In the genomic region with DNA sequence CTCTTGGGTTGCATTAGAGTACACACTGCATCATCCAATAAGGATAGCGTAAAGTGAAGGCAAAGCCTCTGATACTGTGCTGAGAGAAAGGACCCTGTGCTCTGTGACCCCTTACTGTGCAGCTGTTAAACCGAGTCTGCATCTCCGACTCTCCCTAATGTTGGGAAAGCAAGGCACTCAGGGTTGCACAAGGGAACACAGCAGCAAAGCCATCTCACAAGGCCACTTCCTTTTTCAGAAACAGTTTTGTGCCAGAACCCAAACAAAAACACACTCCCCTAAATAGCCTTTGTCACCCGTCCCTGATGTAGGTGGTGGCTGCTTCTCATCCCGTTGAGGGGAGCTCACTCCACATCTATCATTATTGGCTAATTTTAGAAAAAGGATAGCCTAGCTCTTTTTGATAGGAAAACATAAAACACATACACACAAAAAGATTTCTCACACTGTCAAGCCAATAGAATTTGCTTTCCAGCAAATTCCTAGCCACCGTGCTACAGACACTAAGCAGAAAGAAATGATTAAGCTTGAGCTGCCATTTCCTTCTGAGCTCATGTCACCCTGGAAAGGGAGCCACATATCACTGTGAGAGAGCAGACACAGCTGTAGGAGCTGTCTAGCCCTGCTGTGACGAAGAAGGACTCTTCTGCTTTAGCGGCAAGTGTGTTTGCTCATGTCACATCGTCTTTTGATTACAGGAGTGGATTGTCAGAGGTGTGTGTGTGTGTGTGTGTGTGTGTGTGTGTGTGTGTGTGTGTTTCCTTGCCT, we compare ENCODE assay signal across 13 mouse cellular contexts.
A peak's percentile ranks its signal among the peaks of the same experiment; 100 is the strongest.
DNase-seq lines count a peak whose midpoint lies in the region; ATAC-seq and TF ChIP-seq lines count a peak whose summit lies in the region.
"Had no signal": no experiment of that assay in that cellular context is flagged by ENCODE, and none has a peak within 500 bp of the region (broad histone marks: within the 10 kb centered on the region; RNA-seq: fewer than 3 reads in every experiment).

No protein-coding gene starts in this region.

- H3K4me2 ChIP-seq in midbrain, postnatal 0 days (ENCODE audit: low read depth, low read length, poor library complexity, severe bottlenecking), result no peak overlapping the region
- no peak overlapping the region; the same call in 1 of the 2 replicates for H3K4me2 ChIP-seq in lung, embryonic 16.5 days (ENCODE audit: low read depth, low read length)
- no peak overlapping the region for H3K4me2 ChIP-seq in forebrain, embryonic 12.5 days
- H3K4me2 ChIP-seq: embryonic facial prominence, embryonic 15.5 days; midbrain, embryonic 15.5 days had no signal

- DNase-seq in heart, adult 18-20 months, result peak; percentile 9 to 13
- DNase-seq in heart, postnatal 36 days, result no peak
- DNase-seq in midbrain, postnatal 0 days (ENCODE audit: low spot score), result peak; percentile 11
- no peak for DNase-seq in midbrain, embryonic 10.5 days (ENCODE audit: low spot score)
- DNase-seq in gastrocnemius, postnatal 10 days, result no peak
- no peak for DNase-seq in urinary bladder, postnatal 4 days (ENCODE audit: low spot score in 2 of 2)
- DNase-seq: cerebellum, adult 11-12 months; thymus, postnatal 36 days had no signal

- no peak overlapping the region for H3K4me3 ChIP-seq in midbrain, postnatal 0 days (ENCODE audit: low read depth, low read length)
- H3K4me3 ChIP-seq in midbrain, embryonic 10.5 days, result no peak overlapping the region
- H3K4me3 ChIP-seq in lung, embryonic 16.5 days (ENCODE audit: low read length), result no peak overlapping the region
- H3K4me3 ChIP-seq in forebrain, embryonic 12.5 days (replicated peaks), result no peak overlapping the region
- H3K4me3 ChIP-seq: embryonic facial prominence, embryonic 15.5 days; left cerebral cortex, adult 2 months; midbrain, embryonic 15.5 days had no signal

- H3K9ac ChIP-seq in midbrain, postnatal 0 days (replicated peaks; ENCODE audit: low read length, poor library complexity, severe bottlenecking), result no peak overlapping the region
- no peak overlapping the region for H3K9ac ChIP-seq in lung, embryonic 16.5 days (ENCODE audit: low read length)
- no peak overlapping the region for H3K9ac ChIP-seq in forebrain, embryonic 12.5 days
- H3K9ac ChIP-seq: embryonic facial prominence, embryonic 15.5 days; midbrain, embryonic 15.5 days had no signal

- TF ChIP-seq CTCF in midbrain, postnatal 0 days (IDR thresholded peaks at IDR 0.05), result no peak

- H3K27ac ChIP-seq in midbrain, postnatal 0 days (ENCODE audit: low read depth, low read length), result no peak overlapping the region
- H3K27ac ChIP-seq in midbrain, embryonic 10.5 days (replicated peaks), result no peak overlapping the region
- H3K27ac ChIP-seq in lung, embryonic 16.5 days (ENCODE audit: low read length), result peak overlapping the region; percentile 79
- no peak overlapping the region for H3K27ac ChIP-seq in forebrain, embryonic 12.5 days
- H3K27ac ChIP-seq: embryonic facial prominence, embryonic 15.5 days; left cerebral cortex, adult 2 months; midbrain, embryonic 15.5 days had no signal

- H3K9me3 ChIP-seq in midbrain, postnatal 0 days (ENCODE audit: low read length), result no peaks in the 10 kb centered on the region
- H3K9me3 ChIP-seq in midbrain, embryonic 10.5 days (replicated peaks), result no peaks in the 10 kb centered on the region
- no peaks in the 10 kb centered on the region for H3K9me3 ChIP-seq in lung, embryonic 16.5 days (ENCODE audit: control insufficient read depth, low read length)
- no peaks in the 10 kb centered on the region for H3K9me3 ChIP-seq in forebrain, embryonic 12.5 days
- H3K9me3 ChIP-seq: embryonic facial prominence, embryonic 15.5 days; midbrain, embryonic 15.5 days had no signal

- H3K4me1 ChIP-seq in midbrain, postnatal 0 days (ENCODE audit: insufficient read depth, low read length), result no peaks in the 10 kb centered on the region
- no peaks in the 10 kb centered on the region for H3K4me1 ChIP-seq in midbrain, embryonic 10.5 days
- peaks cover 5% of the 10 kb centered on the region for H3K4me1 ChIP-seq in lung, embryonic 16.5 days (replicated peaks; ENCODE audit: control insufficient read depth, insufficient read depth, low read length)
- no peaks in the 10 kb centered on the region for H3K4me1 ChIP-seq in forebrain, embryonic 12.5 days
- H3K4me1 ChIP-seq: midbrain, embryonic 15.5 days had no signal

- H3K27me3 ChIP-seq in midbrain, postnatal 0 days (ENCODE audit: insufficient read depth, low read length), result no peaks in the 10 kb centered on the region
- H3K27me3 ChIP-seq in midbrain, embryonic 10.5 days (ENCODE audit: low read depth, poor library complexity, severe bottlenecking), result no peaks in the 10 kb centered on the region
- H3K27me3 ChIP-seq in lung, embryonic 16.5 days (ENCODE audit: control insufficient read depth, insufficient read depth, low read depth, low read length), result no peaks in the 10 kb centered on the region
- no peaks in the 10 kb centered on the region for H3K27me3 ChIP-seq in forebrain, embryonic 12.5 days
- H3K27me3 ChIP-seq: embryonic facial prominence, embryonic 15.5 days; midbrain, embryonic 15.5 days had no signal

- ATAC-seq in midbrain, postnatal 0 days (ENCODE audit: low FRiP score), result no peak
- peak; percentile 98 for ATAC-seq in lung, embryonic 16.5 days (ENCODE audit: low read depth)
- no peak for ATAC-seq in forebrain, embryonic 12.5 days (ENCODE audit: low FRiP score)
- ATAC-seq: midbrain, embryonic 15.5 days had no signal

- intact Hi-C loops in heart, postnatal 36 days (cut with DNase I), result loop anchor here (10.0 kb wide), 1 partner anchor 1905 kb away; no protein-coding TSS in a partner anchor

- WGBS in midbrain, postnatal 0 days, result 55% methylated on average over 9 of the region's 9 CpGs
- 72% methylated on average over 9 of the region's 9 CpGs for WGBS in midbrain, embryonic 10.5 days
- WGBS in lung, embryonic 16.5 days, result 14% methylated on average over 9 of the region's 9 CpGs
- WGBS in forebrain, embryonic 12.5 days, result 75% methylated on average over 9 of the region's 9 CpGs

- H3K36me3 ChIP-seq in midbrain, postnatal 0 days (ENCODE audit: insufficient read depth, low read length), result no peaks in the 10 kb centered on the region
- H3K36me3 ChIP-seq in midbrain, embryonic 10.5 days, result no peaks in the 10 kb centered on the region
- no peaks in the 10 kb centered on the region for H3K36me3 ChIP-seq in lung, embryonic 16.5 days (ENCODE audit: control insufficient read depth, insufficient read depth, low read length)
- H3K36me3 ChIP-seq in forebrain, embryonic 12.5 days (replicated peaks), result no peaks in the 10 kb centered on the region
- H3K36me3 ChIP-seq: embryonic facial prominence, embryonic 15.5 days; midbrain, embryonic 15.5 days had no signal

Comparison
In these comparisons a context has a peak if more than half of its experiments do, and no peak if none do; other contexts are left out.
1. DNase-seq: peak in heart, adult 18-20 months (2 of 2) and midbrain, postnatal 0 days (single experiment); none in heart, postnatal 36 days (0 of 2), midbrain, embryonic 10.5 days (single experiment), gastrocnemius, postnatal 10 days (single experiment) and urinary bladder, postnatal 4 days (0 of 2).